Mouse (Mus musculus): ENCODE measurements around the gene Gemin4. TPM values are rescaled to one million over a fixed set of nuclear protein-coding genes. Genes with fewer than 3 reads are reported as not detected.

The Gemin4 gene
- polyA plus RNA-seq, 1 experiment = 5.0 TPM

GRCm38 (mm10) chr11:76243811-76244546, 26.5 kb upstream of the Gemin4 start:
- H3K4me3 ChIP-seq (ENCODE audit: extremely low read depth, insufficient read depth, insufficient read length) = peak overlapping the region; percentile 79
- peaks cover 3% of the 10 kb centered on the region; the same call in 1 of the 2 replicates for H3K4me1 ChIP-seq (ENCODE audit: control insufficient read depth, insufficient read depth, insufficient read length)
- no peak for DNase-seq (ENCODE audit: low read depth in 1 of 2, low spot score in 2 of 2)
- TF ChIP-seq POLR2A (IDR thresholded peaks at IDR 0.05; ENCODE audit: low read depth, low read length) = no peak
- no peak for TF ChIP-seq CTCF (IDR thresholded peaks at IDR 0.05; ENCODE audit: extremely low read depth, insufficient read depth, insufficient read length, insufficient replicate concordance)
- no peaks in the 10 kb centered on the region for H3K27me3 ChIP-seq (ENCODE audit: control insufficient read depth, insufficient read depth, low read length)
- no peak overlapping the region for H3K27ac ChIP-seq (ENCODE audit: insufficient read depth, low read length)
- 8% methylated on average over 34 of the region's 34 CpGs for WGBS
- peaks cover 8% of the 10 kb centered on the region for H3K36me3 ChIP-seq (ENCODE audit: control insufficient read depth, insufficient read depth, low read length)

GRCm38 (mm10) chr11:76242901-76243810, 25.7 kb upstream of the Gemin4 start, which contains the start of the genes Mrm3 and Glod4:
Mrm3 (plus strand) TSS chr11:76243715.
Glod4 (minus strand) TSS chr11:76243725.
- Histone ChIP-seq H3K4me1 (ENCODE audit: control insufficient read depth, insufficient read depth, insufficient read length) (peaks cover 3% of the 10 kb centered on the region; the same call in 1 of the 2 replicates), H3K36me3 (ENCODE audit: control insufficient read depth, insufficient read depth, low read length) (peaks cover 5% of the 10 kb centered on the region), H3K27me3 (ENCODE audit: control insufficient read depth, insufficient read depth, low read length) (no peaks in the 10 kb centered on the region), H3K4me3 (ENCODE audit: extremely low read depth, insufficient read depth, insufficient read length) (peak within 1 kb of the TSS; percentile 79), H3K27ac (ENCODE audit: insufficient read depth, low read length) (no peak within 1 kb of the TSS)
- peak; percentile 59 to 85 for DNase-seq (ENCODE audit: low read depth in 1 of 2, low spot score in 2 of 2)
- 1% methylated on average over 61 of the region's 61 CpGs for WGBS
- peak; percentile 15; the same call in 1 of the 2 replicates for TF ChIP-seq POLR2A (IDR thresholded peaks at IDR 0.05; ENCODE audit: low read depth, low read length)
- no peak for TF ChIP-seq CTCF (IDR thresholded peaks at IDR 0.05; ENCODE audit: extremely low read depth, insufficient read depth, insufficient read length, insufficient replicate concordance)

- 94% methylated on average over 2 of the region's 2 CpGs for WGBS
- TF ChIP-seq CTCF (IDR thresholded peaks at IDR 0.05; ENCODE audit: extremely low read depth, insufficient read depth, insufficient read length, insufficient replicate concordance) = no peak
- no peak for TF ChIP-seq POLR2A (IDR thresholded peaks at IDR 0.05; ENCODE audit: low read depth, low read length)
Observed at GRCm38 (mm10) chr11:76239750-76240149, 22.3 kb upstream of the Gemin4 start.

GRCm38 (mm10) chr11:76236136-76236535, 18.7 kb upstream of the Gemin4 start:
- no peaks in the 10 kb centered on the region for H3K27me3 ChIP-seq (ENCODE audit: control insufficient read depth, insufficient read depth, low read length)
- peaks cover 29% of the 10 kb centered on the region for H3K36me3 ChIP-seq (ENCODE audit: control insufficient read depth, insufficient read depth, low read length)
- no peak for TF ChIP-seq POLR2A (IDR thresholded peaks at IDR 0.05; ENCODE audit: low read depth, low read length)
- TF ChIP-seq CTCF (IDR thresholded peaks at IDR 0.05; ENCODE audit: extremely low read depth, insufficient read depth, insufficient read length, insufficient replicate concordance) = no peak
- no peak for DNase-seq (ENCODE audit: low read depth in 1 of 2, low spot score in 2 of 2)
- H3K27ac ChIP-seq (ENCODE audit: insufficient read depth, low read length) = no peak overlapping the region
- WGBS = 91% methylated on average over 3 of the region's 3 CpGs
- H3K4me1 ChIP-seq (ENCODE audit: control insufficient read depth, insufficient read depth, insufficient read length) = no peaks in the 10 kb centered on the region
- H3K4me3 ChIP-seq (ENCODE audit: extremely low read depth, insufficient read depth, insufficient read length) = no peak overlapping the region

More at GRCm38 (mm10) chr11:76239750-76240149, 22.3 kb upstream of the Gemin4 start:
- Histone ChIP-seq H3K27me3 (ENCODE audit: control insufficient read depth, insufficient read depth, low read length) (no peaks in the 10 kb centered on the region), H3K36me3 (ENCODE audit: control insufficient read depth, insufficient read depth, low read length) (peaks cover 12% of the 10 kb centered on the region), H3K4me3 (ENCODE audit: extremely low read depth, insufficient read depth, insufficient read length) (no peak overlapping the region), H3K27ac (ENCODE audit: insufficient read depth, low read length) (no peak overlapping the region), H3K4me1 (ENCODE audit: control insufficient read depth, insufficient read depth, insufficient read length) (peaks cover 3% of the 10 kb centered on the region; the same call in 1 of the 2 replicates)
- no peak for DNase-seq (ENCODE audit: low read depth in 1 of 2, low spot score in 2 of 2)

- TF ChIP-seq CTCF (IDR thresholded peaks at IDR 0.05; ENCODE audit: extremely low read depth, insufficient read depth, insufficient read length, insufficient replicate concordance) = no peak
- TF ChIP-seq POLR2A (IDR thresholded peaks at IDR 0.05; ENCODE audit: low read depth, low read length) = no peak
- H3K36me3 ChIP-seq (ENCODE audit: control insufficient read depth, insufficient read depth, low read length) = peaks cover 9% of the 10 kb centered on the region
Observed at GRCm38 (mm10) chr11:76225051-76225450, 7.6 kb upstream of the Gemin4 start.

GRCm38 (mm10) chr11:76224631-76225030, 7.2 kb upstream of the Gemin4 start:
- H3K27me3 ChIP-seq (ENCODE audit: control insufficient read depth, insufficient read depth, low read length) = no peaks in the 10 kb centered on the region
- H3K27ac ChIP-seq (ENCODE audit: insufficient read depth, low read length) = no peak overlapping the region
- H3K36me3 ChIP-seq (ENCODE audit: control insufficient read depth, insufficient read depth, low read length) = peaks cover 9% of the 10 kb centered on the region
- TF ChIP-seq CTCF (IDR thresholded peaks at IDR 0.05; ENCODE audit: extremely low read depth, insufficient read depth, insufficient read length, insufficient replicate concordance) = no peak
- no peak for TF ChIP-seq POLR2A (IDR thresholded peaks at IDR 0.05; ENCODE audit: low read depth, low read length)
- 89% methylated on average over 5 of the region's 5 CpGs for WGBS
- H3K4me3 ChIP-seq (ENCODE audit: extremely low read depth, insufficient read depth, insufficient read length) = no peak overlapping the region
- H3K4me1 ChIP-seq (ENCODE audit: control insufficient read depth, insufficient read depth, insufficient read length) = no peaks in the 10 kb centered on the region
- no peak for DNase-seq (ENCODE audit: low read depth in 1 of 2, low spot score in 2 of 2)

More at GRCm38 (mm10) chr11:76225051-76225450, 7.6 kb upstream of the Gemin4 start:
- H3K27ac ChIP-seq (ENCODE audit: insufficient read depth, low read length) = no peak overlapping the region
- no peak for DNase-seq (ENCODE audit: low read depth in 1 of 2, low spot score in 2 of 2)
- H3K4me1 ChIP-seq (ENCODE audit: control insufficient read depth, insufficient read depth, insufficient read length) = no peaks in the 10 kb centered on the region
- H3K27me3 ChIP-seq (ENCODE audit: control insufficient read depth, insufficient read depth, low read length) = no peaks in the 10 kb centered on the region
- H3K4me3 ChIP-seq (ENCODE audit: extremely low read depth, insufficient read depth, insufficient read length) = no peak overlapping the region

Measured in spleen, adult 2 months (tissue).